Mouse (Mus musculus) CH12.LX (cell line): Measurements from ENCODE around the gene Tex21. TPM values are rescaled to one million over a fixed set of nuclear protein-coding genes. Genes with fewer than 3 reads are reported as not detected.

ENCODE experiments used
- DNase-seq: peaks from one replicate; pipeline ENCODE4 v3.0.0-alpha.2; 2013; ENCODE audit errors: extremely low read depth
- H3K27ac ChIP-seq: 2 replicates; pipeline ENCODE4 v1.5.1; 2012; ENCODE audit warnings: low read depth, mild to moderate bottlenecking, control low read depth, moderate library complexity; ENCODE audit not compliant: insufficient read depth
- H3K27me3 ChIP-seq: replicated peaks from 2 replicates; pipeline ENCODE3; 2012; ENCODE audit warnings: inconsistent platforms
- H3K36me3 ChIP-seq, 2 experiments: replicated peaks in 1 of 2; 2 replicates each; pipeline versions ENCODE3 to v1.6.1; 2012; ENCODE audit warnings: inconsistent platforms in 1 of 2, low read length in 1 of 2, mild to moderate bottlenecking in 1 of 2, mixed read lengths in 1 of 2, moderate library complexity in 1 of 2; ENCODE audit not compliant: control insufficient read depth in 1 of 2, insufficient read depth in 1 of 2
- H3K4me1 ChIP-seq, 2 experiments: 2 replicates each; pipeline ENCODE4 v1.6.1; 2012; ENCODE audit warnings: inconsistent platforms in 1 of 2, moderate library complexity in 1 of 2; ENCODE audit not compliant: insufficient read depth in 2 of 2, control insufficient read depth in 1 of 2
- H3K4me2 ChIP-seq: 2 replicates; pipeline ENCODE4 v1.6.1; 2012; ENCODE audit warnings: low read depth, mild to moderate bottlenecking, control low read depth; ENCODE audit not compliant: poor library complexity, insufficient read depth, severe bottlenecking
- H3K4me3 ChIP-seq, 3 experiments: fragments of 150-350 bp in 1 of 3; sonication (generic) in 1 of 3; replicated peaks in 1 of 3; 2 replicates each; pipeline versions ENCODE3 to v1.5.1; 2011 to 2012; ENCODE audit warnings: low read depth in 2 of 3, low read length in 2 of 3, mild to moderate bottlenecking in 2 of 3, moderate library complexity in 2 of 3, control low read depth in 1 of 3, improper control_type of control experiment in 1 of 3, inconsistent platforms in 1 of 3, mixed read lengths in 1 of 3; ENCODE audit not compliant: poor library complexity in 1 of 3
- H3K79me2 ChIP-seq: replicated peaks from 2 replicates; pipeline ENCODE4 v1.6.1; 2012; ENCODE audit warnings: mild to moderate bottlenecking, moderate library complexity; ENCODE audit not compliant: control insufficient read depth, poor library complexity, insufficient read depth, severe bottlenecking; ENCODE audit errors: extremely low read depth
- H3K9ac ChIP-seq: 2 replicates; pipeline ENCODE4 v1.6.1; 2012; ENCODE audit warnings: low read depth, mild to moderate bottlenecking, control low read depth, moderate library complexity; ENCODE audit not compliant: insufficient read depth
- H3K9me3 ChIP-seq: replicated peaks from 2 replicates; pipeline ENCODE3; 2012; ENCODE audit warnings: low read length, inconsistent platforms, mixed read lengths
- CHD1 ChIP-seq: IDR thresholded peaks from 2 replicates; pipeline ENCODE4 v1.6.1; 2012; ENCODE audit warnings: low read depth, low read length, improper control_type of control experiment, inconsistent platforms
- CHD2 ChIP-seq: IDR thresholded peaks from 2 replicates; pipeline ENCODE4 v1.6.1; 2011; ENCODE audit warnings: low read length, improper control_type of control experiment
- CTCF ChIP-seq, 2 experiments: IDR thresholded peaks in 1 of 2; conservative IDR thresholded peaks in 1 of 2; 2 replicates each; pipeline ENCODE4 v1.5.1; 2011 to 2012; ENCODE audit warnings: low read depth in 2 of 2, low read length in 2 of 2, improper control_type of control experiment in 1 of 2, inconsistent platforms in 1 of 2, mild to moderate bottlenecking in 1 of 2, moderate library complexity in 1 of 2
- E2F4 ChIP-seq: IDR thresholded peaks from 2 replicates; pipeline ENCODE4 v1.6.1; 2011; ENCODE audit warnings: low read depth, low read length, improper control_type of control experiment; ENCODE audit not compliant: insufficient replicate concordance
- GABPA ChIP-seq: IDR thresholded peaks from 2 replicates; pipeline ENCODE4 v1.6.1; 2012; ENCODE audit warnings: low read depth, low read length, improper control_type of control experiment, inconsistent platforms; ENCODE audit not compliant: insufficient replicate concordance
- HCFC1 ChIP-seq: IDR thresholded peaks from 2 replicates; pipeline ENCODE4 v1.6.1; 2012; ENCODE audit warnings: low read depth, mild to moderate bottlenecking, inconsistent platforms, low read length, improper control_type of control experiment
- IRF4 ChIP-seq: IDR thresholded peaks from 2 replicates; pipeline ENCODE4 v1.6.1; 2014; ENCODE audit warnings: low read depth, mild to moderate bottlenecking, inconsistent platforms, low read length, improper control_type of control experiment
- JUND ChIP-seq: conservative IDR thresholded peaks from 2 replicates; pipeline ENCODE4 v1.6.1; 2011; ENCODE audit warnings: low read depth, low read length, improper control_type of control experiment
- KAT2A ChIP-seq: IDR thresholded peaks from 2 replicates; pipeline ENCODE4 v1.6.1; 2012; ENCODE audit warnings: low read length, improper control_type of control experiment, inconsistent platforms; ENCODE audit not compliant: insufficient replicate concordance
- MAX ChIP-seq: IDR thresholded peaks from 2 replicates; pipeline ENCODE4 v1.6.1; 2011; ENCODE audit warnings: low read length, improper control_type of control experiment
- MAZ ChIP-seq: IDR thresholded peaks from 2 replicates; pipeline ENCODE4 v1.6.1; 2012; ENCODE audit warnings: low read depth, mild to moderate bottlenecking, inconsistent platforms, low read length, improper control_type of control experiment, moderate library complexity
- MEF2A ChIP-seq: IDR thresholded peaks from 2 replicates; pipeline ENCODE4 v1.6.1; 2014; ENCODE audit warnings: low read depth, mild to moderate bottlenecking, inconsistent platforms, low read length, improper control_type of control experiment, borderline replicate concordance
- NELFE ChIP-seq: IDR thresholded peaks from 2 replicates; pipeline ENCODE4 v1.6.1; 2011; ENCODE audit warnings: low read depth, low read length, improper control_type of control experiment
- POLR2A ChIP-seq: IDR thresholded peaks from 2 replicates; pipeline ENCODE4 v1.6.1; 2011; ENCODE audit warnings: low read depth, mild to moderate bottlenecking, improper control_type of control experiment, low read length
- POLR2AphosphoS2 ChIP-seq: IDR thresholded peaks from 2 replicates; pipeline ENCODE4 v1.6.1; 2011; ENCODE audit warnings: low read depth, low read length, improper control_type of control experiment
- SMC3 ChIP-seq: IDR thresholded peaks from 2 replicates; pipeline ENCODE4 v1.6.1; 2011; ENCODE audit warnings: low read depth, low read length, improper control_type of control experiment
- TCF12 ChIP-seq: IDR thresholded peaks from 2 replicates; pipeline ENCODE4 v1.6.1; 2014; ENCODE audit warnings: low read depth, mild to moderate bottlenecking, inconsistent platforms, low read length, improper control_type of control experiment
- USF2 ChIP-seq: conservative IDR thresholded peaks from 2 replicates; pipeline ENCODE4 v1.6.1; 2011; ENCODE audit warnings: low read depth, low read length, improper control_type of control experiment
- ZC3H11A ChIP-seq: IDR thresholded peaks from 2 replicates; pipeline ENCODE4 v1.6.1; 2012; ENCODE audit warnings: low read depth, mild to moderate bottlenecking, inconsistent platforms, low read length, improper control_type of control experiment
- ZKSCAN1 ChIP-seq: IDR thresholded peaks from 2 replicates; pipeline ENCODE4 v1.6.1; 2012; ENCODE audit warnings: low read depth, inconsistent platforms, low read length, improper control_type of control experiment, borderline replicate concordance
- ZMIZ1 ChIP-seq: IDR thresholded peaks from 2 replicates; pipeline ENCODE4 v1.6.1; 2012; ENCODE audit warnings: low read depth, mild to moderate bottlenecking, inconsistent platforms, low read length, improper control_type of control experiment
- ZNF384 ChIP-seq: IDR thresholded peaks from 2 replicates; pipeline ENCODE4 v1.6.1; 2012; ENCODE audit warnings: low read depth, low read length, improper control_type of control experiment, inconsistent platforms
- dilution Hi-C: fragments of 300-500 bp; cut with MboI; formaldehyde crosslinking; loops from 2 replicates; pipeline ENCODE4 v1.14.3; 2020; ENCODE audit warnings: low sequenced_read_pairs; ENCODE audit not compliant: extremely low pct_unique_long_range_greater_than_20kb, extremely low pct_ligation_motif_present
- in situ Hi-C: fragments of 300-500 bp; cut with MboI; formaldehyde crosslinking; loops from 3 replicates; pipeline ENCODE4 v1.14.3; 2019; ENCODE audit warnings: low sequenced_read_pairs, low pct_ligation_motif_present, low pct_unique_long_range_greater_than_20kb, mixed read lengths
- polyA plus RNA-seq: library from polyadenylated mRNA; unstranded; fragments of >175 nt; gene quantifications from 2 replicates; pipeline ENCODE4 v1.2.1, GENCODE M21; 2012; ENCODE audit warnings: low read depth; ENCODE audit not compliant: insufficient read length
- total RNA-seq, 2 experiments: library from RNA; depleted of rRNA; stranded (reverse); fragments of 300-350 nt in 1 of 2; fragments of >200 nt in 1 of 2; gene quantifications; 2 replicates each; pipeline ENCODE4 v1.2.3; 2012 to 2014

The Tex21 gene
- total and polyA plus RNA-seq, 3 experiments = 0.11 to 0.42 (median 0.29) TPM

DNA sequence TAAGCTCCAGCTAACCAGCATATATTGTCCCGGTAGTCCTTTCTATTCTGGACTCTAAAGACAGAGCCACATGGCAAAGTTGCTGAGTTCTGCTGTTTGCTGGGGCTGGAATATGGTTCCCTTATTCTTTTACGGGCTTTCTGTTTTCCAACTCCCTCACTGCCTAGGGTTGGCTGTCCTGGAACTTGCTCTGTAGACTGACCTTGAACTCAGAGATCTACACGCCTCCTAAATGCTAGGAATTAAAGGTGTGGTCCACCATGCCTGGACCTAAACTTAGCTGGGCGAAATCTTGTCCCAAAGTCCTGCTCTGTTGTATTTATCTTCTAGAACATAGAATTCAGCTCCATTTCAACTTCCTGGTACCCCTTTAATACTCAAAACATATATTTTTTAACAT lies 15.0 kb upstream of the Tex21 start:
- DNase-seq = no peak
- Histone ChIP-seq H3K79me2 (peaks cover 92% of the 10 kb centered on the region), H3K4me2 (no peak overlapping the region), H3K9me3 (no peaks in the 10 kb centered on the region)
- TF ChIP-seq GABPA = no peak
- TF ChIP-seq JUND = no peak
- no peak for TF ChIP-seq IRF4
- no peak for TF ChIP-seq ZNF384
- no peak for TF ChIP-seq ZC3H11A
- no peak for TF ChIP-seq CTCF (conservative IDR thresholded peaks at IDR 0.05 in 1 of 2, IDR thresholded peaks at IDR 0.05 in 1 of 2; ENCODE audit: low read depth in 2 of 2, low read length in 2 of 2)
- no peak for TF ChIP-seq SMC3
- TF ChIP-seq ZMIZ1 = no peak
- no peak for TF ChIP-seq MAZ
- TF ChIP-seq TCF12 = no peak
- TF ChIP-seq POLR2A = no peak
- TF ChIP-seq NELFE = no peak
- TF ChIP-seq KAT2A = no peak
- TF ChIP-seq, all 38 proteins: peak for 0
- H3K9ac ChIP-seq = no peak overlapping the region
- H3K36me3 ChIP-seq = peaks cover 3 to 51% of the 10 kb centered on the region in 2 experiments
- H3K4me3 ChIP-seq = no peak overlapping the region
- dilution Hi-C loops = no loop called here
- peaks cover 7 to 53% of the 10 kb centered on the region in 2 experiments; a peak in 3 of 4 replicates for H3K4me1 ChIP-seq
- in situ Hi-C loops = loop anchor here (10.0 kb wide), 1 partner anchor 73 kb away; no protein-coding TSS in a partner anchor
- no peaks in the 10 kb centered on the region for H3K27me3 ChIP-seq
- H3K27ac ChIP-seq = no peak overlapping the region

- in situ Hi-C loops (loop anchor here (10.0 kb wide), 1 partner anchor 74 kb away; no protein-coding TSS in a partner anchor), dilution Hi-C loops (no loop called here)
- TF ChIP-seq HCFC1 (no peak), POLR2AphosphoS2 (no peak), USF2 (no peak), E2F4 (no peak), IRF4 (no peak), CHD2 (no peak), NELFE (no peak), CHD1 (no peak), MAZ (no peak), MEF2A (no peak), MAX (no peak), TCF12 (no peak), KAT2A (no peak), ZC3H11A (no peak), ZKSCAN1 (no peak), ZMIZ1 (no peak)
- peaks cover 3 to 44% of the 10 kb centered on the region in 2 experiments for H3K36me3 ChIP-seq
- peaks cover 92% of the 10 kb centered on the region for H3K79me2 ChIP-seq
- no peak overlapping the region for H3K9ac ChIP-seq
- H3K4me3 ChIP-seq = no peak overlapping the region
- no peak overlapping the region for H3K4me2 ChIP-seq
- H3K9me3 ChIP-seq = no peaks in the 10 kb centered on the region
- no peaks in the 10 kb centered on the region for H3K27me3 ChIP-seq
- H3K27ac ChIP-seq = no peak overlapping the region
- peaks cover 7 to 53% of the 10 kb centered on the region in 2 experiments; a peak in 3 of 4 replicates for H3K4me1 ChIP-seq
- DNase-seq = no peak
Observed at GRCm38 (mm10) chr12:76260673-76261072, 14.1 kb upstream of the Tex21 start.
